ENCODE assay signal across 9 mouse cellular contexts in the genomic region with DNA sequence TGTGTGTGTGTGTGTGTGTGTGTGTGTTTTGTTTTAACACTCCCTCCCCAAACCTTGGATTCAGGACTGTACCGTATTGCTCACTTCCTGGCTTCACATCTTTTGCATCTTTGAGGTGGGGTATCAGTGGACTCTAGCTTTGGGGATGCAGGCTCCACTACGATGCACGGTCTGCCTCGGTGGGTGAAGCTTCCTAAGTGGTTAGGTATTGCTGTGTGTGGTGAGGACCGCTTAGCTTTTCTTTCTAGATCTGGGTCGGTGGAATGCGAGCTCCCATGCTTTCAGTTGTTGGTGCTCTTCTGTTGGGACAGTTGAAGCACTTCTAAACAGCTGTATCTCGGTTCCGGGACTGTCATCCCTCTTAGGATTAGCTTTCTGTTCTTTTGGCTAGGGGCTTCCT. TPM values are rescaled to one million over a fixed set of nuclear protein-coding genes. Genes with fewer than 3 reads are reported as not detected.
A peak's percentile ranks its signal among the peaks of the same experiment; 100 is the strongest.
DNase-seq lines count a peak whose midpoint lies in the region; ATAC-seq lines count a peak whose summit lies in the region.
"Had no signal": no experiment of that assay in that cellular context is flagged by ENCODE, and none has a peak within 500 bp of the region (broad histone marks: within the 10 kb centered on the region; RNA-seq: fewer than 3 reads in every experiment).

No protein-coding gene starts in this region.

- peak overlapping the region; percentile 99 for H3K4me3 ChIP-seq in kidney, embryonic 15.5 days (replicated peaks)
- peak overlapping the region; percentile 99 for H3K4me3 ChIP-seq in hindbrain, embryonic 12.5 days
- peak overlapping the region; percentile 98 for H3K4me3 ChIP-seq in midbrain, embryonic 13.5 days (replicated peaks)

- H3K36me3 ChIP-seq in kidney, embryonic 15.5 days: peaks cover 49% of the 10 kb centered on the region
- peaks cover 30% of the 10 kb centered on the region for H3K36me3 ChIP-seq in hindbrain, embryonic 12.5 days
- H3K36me3 ChIP-seq in midbrain, embryonic 13.5 days: peaks cover 27% of the 10 kb centered on the region

- peak overlapping the region; percentile 100 for H3K9ac ChIP-seq in kidney, embryonic 15.5 days
- peak overlapping the region; percentile 99 for H3K9ac ChIP-seq in hindbrain, embryonic 12.5 days
- H3K9ac ChIP-seq in midbrain, embryonic 13.5 days (replicated peaks): peak overlapping the region; percentile 98

- peaks cover 38% of the 10 kb centered on the region for H3K4me1 ChIP-seq in kidney, embryonic 15.5 days
- H3K4me1 ChIP-seq in hindbrain, embryonic 12.5 days: peaks cover 35% of the 10 kb centered on the region
- peaks cover 41% of the 10 kb centered on the region for H3K4me1 ChIP-seq in midbrain, embryonic 13.5 days (replicated peaks)

- H3K4me2 ChIP-seq in kidney, embryonic 15.5 days: peak overlapping the region; percentile 76
- H3K4me2 ChIP-seq in hindbrain, embryonic 12.5 days (replicated peaks): peak overlapping the region; percentile 95
- peak overlapping the region; percentile 91 for H3K4me2 ChIP-seq in midbrain, embryonic 13.5 days (replicated peaks)

- peak overlapping the region; percentile 99; the same call in 1 of the 2 replicates for H3K27ac ChIP-seq in kidney, embryonic 15.5 days
- 0 out of 2 replicates have a peak overlapping the region, but pooled peaks have one; percentile 97 for H3K27ac ChIP-seq in hindbrain, embryonic 12.5 days
- peak overlapping the region; percentile 97; the same call in 1 of the 2 replicates for H3K27ac ChIP-seq in midbrain, embryonic 13.5 days

- H3K9me3 ChIP-seq in kidney, embryonic 15.5 days (replicated peaks): no peaks in the 10 kb centered on the region
- H3K9me3 ChIP-seq in hindbrain, embryonic 12.5 days (replicated peaks): no peaks in the 10 kb centered on the region
- H3K9me3 ChIP-seq in midbrain, embryonic 13.5 days: no peaks in the 10 kb centered on the region

- no peak for DNase-seq in kidney, postnatal 36 days
- DNase-seq in NIH3T3 (ENCODE audit: low read depth): peak; percentile 33
- no peak for DNase-seq in urinary bladder, postnatal 25 days (ENCODE audit: low spot score)
- no peak for DNase-seq in urinary bladder, postnatal 36 days (ENCODE audit: low spot score in 2 of 2)
- no peak for DNase-seq in kidney, adult 9 months

- no peaks in the 10 kb centered on the region for H3K27me3 ChIP-seq in kidney, embryonic 15.5 days
- H3K27me3 ChIP-seq in hindbrain, embryonic 12.5 days: no peaks in the 10 kb centered on the region
- H3K27me3 ChIP-seq in midbrain, embryonic 13.5 days: no peaks in the 10 kb centered on the region

- ATAC-seq in kidney, embryonic 15.5 days (replicated peaks; ENCODE audit: low FRiP score): no peak
- no peak for ATAC-seq in hindbrain, embryonic 12.5 days (ENCODE audit: low FRiP score)
- ATAC-seq in midbrain, embryonic 13.5 days: no peak
- ATAC-seq: activated CD4-positive, CD25-positive, alpha-beta regulatory T cell, adult 4 months had no signal

- 15% methylated on average over 9 of the region's 9 CpGs for WGBS in kidney, embryonic 15.5 days
- 31% methylated on average over 9 of the region's 9 CpGs for WGBS in hindbrain, embryonic 12.5 days
- 16% methylated on average over 9 of the region's 9 CpGs for WGBS in midbrain, embryonic 13.5 days

RNA-seq across cellular contexts. Expression of gene Cnot3, which starts 1.1 kb away (rescaled TPM):
- 60.6 and 66.5 TPM in 2 replicates for polyA plus RNA-seq in kidney, embryonic 15.5 days (2015; fragmentation: Nextera tagmentation; extraction: Ambion mirVana)
- polyA plus RNA-seq in hindbrain, embryonic 12.5 days (2016; fragmentation: Nextera tagmentation; extraction: Ambion mirVana): 58.1 and 59.3 TPM in 2 replicates
- polyA plus RNA-seq in midbrain, embryonic 13.5 days (2015; fragmentation: Nextera tagmentation; extraction: Ambion mirVana): 48.7 and 57.8 TPM in 2 replicates

RNA-seq across cellular contexts. Expression of gene Prpf31, which starts 16.4 kb away (rescaled TPM):
- 110 and 116 TPM in 2 replicates for polyA plus RNA-seq in kidney, embryonic 15.5 days (2015; fragmentation: Nextera tagmentation; extraction: Ambion mirVana)
- 114 and 115 TPM in 2 replicates for polyA plus RNA-seq in hindbrain, embryonic 12.5 days (2016; fragmentation: Nextera tagmentation; extraction: Ambion mirVana)
- 114 and 117 TPM in 2 replicates for polyA plus RNA-seq in midbrain, embryonic 13.5 days (2015; fragmentation: Nextera tagmentation; extraction: Ambion mirVana)

RNA-seq across cellular contexts. Expression of gene Tfpt, which starts 16.5 kb away (rescaled TPM):
- polyA plus RNA-seq in kidney, embryonic 15.5 days (2015; fragmentation: Nextera tagmentation; extraction: Ambion mirVana): 22.6 and 23.9 TPM in 2 replicates
- 38.1 and 45.0 TPM in 2 replicates for polyA plus RNA-seq in hindbrain, embryonic 12.5 days (2016; fragmentation: Nextera tagmentation; extraction: Ambion mirVana)
- 30.8 and 38.9 TPM in 2 replicates for polyA plus RNA-seq in midbrain, embryonic 13.5 days (2015; fragmentation: Nextera tagmentation; extraction: Ambion mirVana)

RNA-seq across cellular contexts. Expression of gene Leng1, which starts 19.5 kb away (rescaled TPM):
- polyA plus RNA-seq in kidney, embryonic 15.5 days (2015; fragmentation: Nextera tagmentation; extraction: Ambion mirVana): 18.1 and 18.7 TPM in 2 replicates
- 20.7 and 21.4 TPM in 2 replicates for polyA plus RNA-seq in hindbrain, embryonic 12.5 days (2016; fragmentation: Nextera tagmentation; extraction: Ambion mirVana)
- 16.5 and 16.8 TPM in 2 replicates for polyA plus RNA-seq in midbrain, embryonic 13.5 days (2015; fragmentation: Nextera tagmentation; extraction: Ambion mirVana)

RNA-seq across cellular contexts. Expression of gene Ndufa3, which starts 29.0 kb away (rescaled TPM):
- 500 and 505 TPM in 2 replicates for polyA plus RNA-seq in kidney, embryonic 15.5 days (2015; fragmentation: Nextera tagmentation; extraction: Ambion mirVana)
- polyA plus RNA-seq in hindbrain, embryonic 12.5 days (2016; fragmentation: Nextera tagmentation; extraction: Ambion mirVana): 267 and 378 TPM in 2 replicates
- polyA plus RNA-seq in midbrain, embryonic 13.5 days (2015; fragmentation: Nextera tagmentation; extraction: Ambion mirVana): 440 and 458 TPM in 2 replicates
